Mouse (Mus musculus) neural tube, postnatal 0 days (tissue): ENCODE results near the gene Tmem233. TPM values are rescaled to one million over a fixed set of nuclear protein-coding genes. Genes with fewer than 3 reads are reported as not detected.

ENCODE experiments used
- polyA plus RNA-seq: library from polyadenylated mRNA; unstranded; fragments of >200 nt; fragmentation: Nextera tagmentation; extraction: Ambion mirVana; gene quantifications from 2 replicates; pipeline ENCODE4 v1.2.1, GENCODE M21; 2015

The Tmem233 gene
- polyA plus RNA-seq, result 0.57 TPM in 1 of 2 replicates, not detected in the other

GRCm38 (mm10) chr5:116083081-116083480 lies at the start of gene Tmem233:
Gene Tmem233 (minus strand): TSS chr5:116083244.

GRCm38 (mm10) chr5:116024327-116024739 lies 58.7 kb downstream of the Tmem233 start, which contains the start of gene Prkab1:
Gene Prkab1 (minus strand): TSS chr5:116024508.

Other genes with a start within 250 kb of the Tmem233 start
- 64.0 and 68.6 TPM in 2 replicates for gene Cit, start 238.0 kb downstream of the Tmem233 start, polyA plus RNA-seq
- gene Prkab1, start 58.7 kb downstream of the Tmem233 start, polyA plus RNA-seq, result 41.7 and 46.0 TPM in 2 replicates
- gene Ccdc60, start 205.7 kb upstream of the Tmem233 start, polyA plus RNA-seq, result 1.3 and 1.7 TPM in 2 replicates